Mouse (Mus musculus) thymus, adult 2 months (tissue): Measurements from ENCODE around the gene Gm26657.

Experiments
- CTCF ChIP-seq: fragments of 200-500 bp; IDR thresholded peaks from 2 replicates; pipeline ENCODE4 v1.5.1; 2012; ENCODE audit warnings: mild to moderate bottlenecking, control low read depth, low read length, moderate library complexity, borderline replicate concordance; ENCODE audit not compliant: control insufficient read depth, poor library complexity, insufficient read depth; ENCODE audit errors: extremely low read depth
- POLR2A ChIP-seq: fragments of 200-500 bp; IDR thresholded peaks from 2 replicates; pipeline ENCODE4 v1.6.1; 2012; ENCODE audit warnings: mild to moderate bottlenecking, low read length, control low read depth, moderate library complexity; ENCODE audit not compliant: control insufficient read depth, poor library complexity, insufficient read depth; ENCODE audit errors: extremely low read depth

DNA sequence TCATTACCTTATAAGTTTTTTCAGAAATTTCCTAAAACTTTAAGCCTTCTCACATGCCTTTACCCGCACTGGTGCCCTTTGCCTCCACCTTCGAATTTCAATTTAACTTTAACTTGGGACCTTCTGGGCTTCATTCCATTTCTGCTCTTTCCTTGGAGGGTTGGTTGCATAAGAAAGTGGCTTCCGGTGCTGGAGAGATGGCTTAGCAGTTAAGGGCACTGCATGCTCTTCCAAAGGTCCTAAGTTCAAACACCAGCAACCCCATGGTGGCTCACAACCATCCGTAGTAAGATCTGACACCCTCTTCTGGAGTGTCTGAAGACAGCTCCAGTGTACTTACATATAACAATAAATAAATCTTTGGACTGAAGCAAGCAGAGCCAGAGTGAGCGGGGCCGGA, 16.6 kb upstream of the Gm26657 start:
- TF ChIP-seq CTCF = no peak
- no peak for TF ChIP-seq POLR2A
